Mouse (Mus musculus): ENCODE data around the gene Cbx2. TPM values are rescaled to one million over a fixed set of nuclear protein-coding genes. Genes with fewer than 3 reads are reported as not detected.

Cbx2 gene
- polyA plus RNA-seq, 1 experiment from 2014 or later, result 47.6 TPM

DNA sequence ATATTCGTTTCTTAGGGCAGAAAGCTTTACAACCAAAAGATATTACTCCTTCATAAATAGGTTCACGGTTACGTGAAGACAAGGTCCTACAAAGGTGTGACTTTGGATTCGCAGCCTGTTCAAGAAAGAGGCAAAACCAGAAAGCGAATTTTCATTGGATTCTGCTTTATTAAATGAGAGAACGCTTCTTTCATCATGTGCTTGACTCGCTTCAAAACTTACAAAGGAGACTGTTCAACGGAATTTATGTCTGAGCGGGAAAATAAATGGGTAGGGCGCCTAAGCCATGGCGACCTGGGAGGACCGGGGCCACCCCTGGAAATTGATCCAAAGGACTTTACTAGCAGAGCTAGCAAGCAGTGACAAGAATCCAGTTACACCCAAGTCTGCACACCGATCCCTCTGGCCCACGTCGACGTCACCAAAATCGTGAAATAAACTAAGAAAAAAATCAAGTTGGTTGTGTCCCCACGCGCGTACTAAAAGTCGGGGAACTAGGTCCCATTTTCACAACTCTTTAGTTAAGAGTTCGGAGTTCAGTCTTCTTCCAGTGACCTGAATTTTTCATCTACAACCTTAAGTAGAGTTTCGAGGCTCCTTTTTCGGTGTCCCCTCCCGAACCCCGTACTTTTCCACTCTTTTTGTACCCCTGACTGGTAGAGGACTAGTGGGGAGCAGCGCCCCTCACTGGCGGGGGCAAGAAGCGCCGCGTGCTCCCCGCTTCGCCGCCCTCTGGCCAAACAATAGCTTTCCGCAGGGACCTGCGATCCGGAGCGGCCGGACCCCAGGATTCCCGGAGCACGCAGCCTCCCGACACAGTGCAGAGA lies 481 bp upstream of the Cbx2 start:
- Histone ChIP-seq H3K4me1 (peaks cover 31% of the 10 kb centered on the region), H3K4me3 (peak overlapping the region; percentile 88), H3K4me2 (replicated peaks) (peak overlapping the region; percentile 86), H3K27me3 (replicated peaks) (no peaks in the 10 kb centered on the region; the same call in 1 of the 2 replicates), H3K27ac (peak overlapping the region; percentile 74; the same call in 1 of the 2 replicates), H3K9ac (peak overlapping the region; percentile 94), H3K9me3 (no peaks in the 10 kb centered on the region), H3K36me3 (peaks cover 19% of the 10 kb centered on the region)
- ATAC-seq (ENCODE audit: low FRiP score, low read depth), result no peak
- 4% methylated on average over 42 of the region's 42 CpGs for WGBS

DNA sequence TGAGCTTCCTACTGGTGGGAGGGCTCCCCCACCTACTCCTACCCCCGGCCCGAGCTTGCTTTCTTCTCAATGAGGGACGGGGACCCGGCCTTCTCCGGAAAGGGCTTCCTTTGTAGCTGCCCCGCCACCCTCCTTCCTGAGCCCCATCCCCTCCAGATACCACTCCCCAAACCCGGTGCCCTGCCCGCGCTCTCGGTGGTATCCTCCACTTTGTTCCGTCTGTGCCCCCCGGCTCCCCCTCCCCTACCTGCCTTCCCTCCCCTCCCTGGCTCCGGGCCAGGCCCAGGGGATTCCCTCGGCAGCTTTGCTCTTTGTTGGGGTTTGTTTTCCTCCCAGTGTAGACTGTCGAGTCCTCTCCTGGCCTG lies 836 bp downstream of the Cbx2 start:
- peak overlapping the region; percentile 74 for H3K27ac ChIP-seq
- H3K4me3 ChIP-seq, result peak overlapping the region; percentile 88
- ATAC-seq (ENCODE audit: low FRiP score, low read depth), result peak; percentile 22
- H3K4me1 ChIP-seq, result peaks cover 32% of the 10 kb centered on the region
- H3K4me2 ChIP-seq (replicated peaks), result peak overlapping the region; percentile 86
- H3K36me3 ChIP-seq, result peaks cover 32% of the 10 kb centered on the region
- WGBS, result 2% methylated on average over 15 of the region's 15 CpGs
- no peaks in the 10 kb centered on the region; the same call in 1 of the 2 replicates for H3K27me3 ChIP-seq (replicated peaks)
- no peaks in the 10 kb centered on the region for H3K9me3 ChIP-seq
- peak overlapping the region; percentile 94 for H3K9ac ChIP-seq

DNA sequence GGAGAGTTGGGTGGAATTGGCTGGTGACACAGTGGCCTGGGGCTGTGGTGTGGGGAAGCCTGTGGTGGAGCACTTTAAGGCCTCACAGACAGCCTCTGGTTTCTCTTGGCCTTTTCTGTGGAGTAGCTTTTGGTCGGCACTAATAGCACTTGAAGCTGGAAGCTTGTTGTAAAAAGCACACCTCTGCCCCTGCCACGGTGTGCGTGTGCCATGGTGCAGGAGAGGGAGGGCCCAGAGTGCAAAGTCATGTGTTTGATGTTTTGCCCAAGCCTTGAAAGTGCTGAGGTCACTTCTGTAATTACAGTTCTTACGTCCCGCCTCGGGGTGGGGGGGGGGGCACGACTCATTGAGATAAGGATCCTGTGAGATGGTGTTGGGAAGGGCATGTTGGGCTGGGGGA lies 1.5 kb downstream of the Cbx2 start:
- Histone ChIP-seq H3K27me3 (replicated peaks) (no peaks in the 10 kb centered on the region; the same call in 1 of the 2 replicates), H3K9me3 (no peaks in the 10 kb centered on the region), H3K9ac (peak overlapping the region; percentile 94), H3K36me3 (peaks cover 39% of the 10 kb centered on the region), H3K27ac (no peak overlapping the region), H3K4me1 (peaks cover 34% of the 10 kb centered on the region), H3K4me3 (peak overlapping the region; percentile 88), H3K4me2 (replicated peaks) (peak overlapping the region; percentile 86)
- WGBS, result 8% methylated on average over 7 of the region's 7 CpGs
- no peak for ATAC-seq (ENCODE audit: low FRiP score, low read depth)

DNA sequence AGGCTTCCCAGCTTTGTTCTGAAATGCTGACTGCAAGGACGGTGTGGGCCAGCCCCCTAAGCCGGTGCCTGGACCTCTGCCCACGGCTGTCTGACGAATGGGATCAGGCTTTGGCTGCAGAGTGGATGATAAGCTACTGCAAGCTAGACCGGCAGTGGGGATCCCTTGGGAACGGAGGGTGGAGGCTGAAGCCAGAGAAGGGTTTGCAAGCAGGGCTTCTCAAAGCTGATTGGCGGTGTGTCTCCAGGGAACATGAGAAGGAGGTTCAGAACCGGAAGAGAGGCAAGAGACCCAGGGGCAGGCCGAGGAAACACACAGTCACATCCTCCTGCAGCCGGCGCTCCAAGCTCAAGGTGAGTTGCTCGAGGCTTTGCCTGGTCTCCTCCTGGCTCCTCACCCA lies 3.4 kb downstream of the Cbx2 start:
- 72% methylated on average over 12 of the region's 12 CpGs for WGBS
- Histone ChIP-seq H3K27me3 (replicated peaks) (no peaks in the 10 kb centered on the region; the same call in 1 of the 2 replicates), H3K4me1 (peaks cover 34% of the 10 kb centered on the region), H3K27ac (no peak overlapping the region), H3K36me3 (peaks cover 57% of the 10 kb centered on the region), H3K4me2 (replicated peaks) (peak overlapping the region; percentile 86), H3K4me3 (no peak overlapping the region), H3K9ac (peak overlapping the region; percentile 39), H3K9me3 (no peaks in the 10 kb centered on the region)
- no peak for ATAC-seq (ENCODE audit: low FRiP score, low read depth)

DNA sequence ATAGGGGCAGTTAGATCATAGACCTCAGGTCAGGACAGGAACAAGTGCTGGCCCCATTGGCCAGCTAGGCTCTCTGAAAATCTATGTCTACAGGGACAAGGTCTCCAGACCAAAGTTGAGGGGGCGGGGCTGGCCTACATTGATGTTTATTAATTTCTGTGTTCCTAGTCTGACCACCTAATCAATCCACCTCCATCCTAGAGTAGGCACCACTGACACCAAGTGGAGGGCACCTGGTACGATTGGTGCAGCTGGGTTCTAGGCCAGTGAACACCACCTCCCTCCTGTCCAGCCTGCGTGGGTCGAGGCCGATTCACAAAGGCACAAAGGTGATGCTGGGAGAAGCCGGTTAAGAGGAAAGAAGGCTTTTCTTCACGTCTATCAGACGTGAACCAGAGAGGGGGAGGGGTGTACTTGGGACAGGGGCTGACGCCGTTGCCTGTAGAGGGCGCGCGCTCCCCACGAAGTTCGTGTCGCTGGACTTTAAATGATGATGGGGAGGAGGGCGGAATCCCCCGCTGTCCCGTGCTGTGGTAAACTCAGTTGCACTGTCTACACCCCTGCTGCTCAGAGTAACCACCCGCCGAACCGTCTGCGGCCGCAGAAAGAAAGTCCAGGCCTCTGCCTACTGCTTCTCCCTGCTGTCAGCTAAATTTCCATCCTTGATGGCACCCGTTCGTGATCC lies 11.3 kb downstream of the Cbx2 start:
- H3K27ac ChIP-seq, result no peak overlapping the region
- H3K27me3 ChIP-seq (replicated peaks), result peaks cover 42% of the 10 kb centered on the region
- peaks cover 47% of the 10 kb centered on the region for H3K4me1 ChIP-seq
- WGBS, result 1% methylated on average over 26 of the region's 26 CpGs
- H3K4me3 ChIP-seq, result no peak overlapping the region
- peak; percentile 18; the same call in 1 of the 2 replicates for ATAC-seq (ENCODE audit: low FRiP score, low read depth)
- H3K9me3 ChIP-seq, result no peaks in the 10 kb centered on the region
- H3K4me2 ChIP-seq (replicated peaks), result peak overlapping the region; percentile 53
- no peak overlapping the region for H3K9ac ChIP-seq
- H3K36me3 ChIP-seq, result peaks cover 26% of the 10 kb centered on the region

DNA sequence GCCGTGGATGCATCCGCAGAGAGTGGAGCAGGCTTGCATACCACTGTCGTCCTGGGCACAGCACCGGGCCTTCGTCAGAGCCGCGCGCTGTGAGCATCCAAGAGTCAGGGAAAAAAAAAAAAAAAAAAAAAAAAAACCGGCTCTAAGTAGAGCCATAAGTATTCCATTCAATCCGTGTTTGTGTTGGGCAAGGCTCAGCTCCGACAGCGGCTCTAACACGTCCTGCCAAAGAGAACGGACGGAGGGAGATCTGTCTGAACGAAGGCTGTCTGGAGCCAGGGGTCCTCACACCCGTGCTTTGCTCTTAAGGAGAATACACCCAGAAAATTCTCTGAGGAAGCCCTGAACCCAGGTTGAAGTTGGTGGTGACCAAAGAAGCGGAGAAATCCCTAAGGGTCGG lies 11.9 kb downstream of the Cbx2 start:
- Histone ChIP-seq H3K9me3 (no peaks in the 10 kb centered on the region), H3K36me3 (peaks cover 25% of the 10 kb centered on the region), H3K27ac (no peak overlapping the region), H3K9ac (no peak overlapping the region), H3K4me3 (no peak overlapping the region; the same call in 1 of the 2 replicates), H3K27me3 (replicated peaks) (peaks cover 48% of the 10 kb centered on the region), H3K4me1 (peaks cover 53% of the 10 kb centered on the region), H3K4me2 (replicated peaks) (peak overlapping the region; percentile 53)
- no peak for ATAC-seq (ENCODE audit: low FRiP score, low read depth)
- WGBS, result 1% methylated on average over 19 of the region's 19 CpGs

DNA sequence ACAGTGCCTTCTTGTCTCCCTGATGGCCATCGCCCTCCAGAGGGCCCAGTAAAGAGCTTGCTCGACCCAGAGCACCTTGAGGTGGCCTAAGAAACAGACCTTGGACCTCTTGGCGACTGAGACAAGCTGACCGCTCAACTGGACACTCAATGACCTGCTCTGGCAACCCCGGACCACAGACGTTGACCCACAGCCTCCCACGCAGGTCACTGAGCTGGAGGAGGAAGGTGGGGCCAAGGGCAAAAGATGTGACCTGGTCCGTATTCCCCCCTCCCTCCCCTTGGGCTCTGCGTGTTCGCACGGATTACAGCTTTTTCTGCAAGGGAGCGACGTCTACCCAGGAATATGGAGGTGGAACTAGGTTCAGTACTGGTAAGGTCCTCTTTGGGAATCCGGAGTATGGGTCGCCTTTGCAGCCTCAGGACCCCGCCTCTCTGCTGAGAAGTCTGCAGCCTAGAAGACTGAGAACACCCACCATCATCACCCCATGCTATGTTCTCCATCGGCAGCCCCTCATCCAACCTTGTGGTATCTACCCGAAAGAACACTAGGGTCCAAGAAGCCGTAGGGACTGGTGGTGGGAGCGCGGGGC lies 12.4 kb downstream of the Cbx2 start:
- under 1% methylated on average over 21 of the region's 21 CpGs for WGBS
- no peaks in the 10 kb centered on the region for H3K9me3 ChIP-seq
- ATAC-seq (ENCODE audit: low FRiP score, low read depth), result no peak
- peaks cover 59% of the 10 kb centered on the region for H3K4me1 ChIP-seq
- peaks cover 20% of the 10 kb centered on the region for H3K36me3 ChIP-seq
- H3K4me3 ChIP-seq, result peak overlapping the region; percentile 0; the same call in 1 of the 2 replicates
- peaks cover 50% of the 10 kb centered on the region for H3K27me3 ChIP-seq (replicated peaks)
- H3K27ac ChIP-seq, result no peak overlapping the region
- no peak overlapping the region for H3K9ac ChIP-seq
- H3K4me2 ChIP-seq (replicated peaks), result peak overlapping the region; percentile 21; the same call in 1 of the 2 replicates

DNA sequence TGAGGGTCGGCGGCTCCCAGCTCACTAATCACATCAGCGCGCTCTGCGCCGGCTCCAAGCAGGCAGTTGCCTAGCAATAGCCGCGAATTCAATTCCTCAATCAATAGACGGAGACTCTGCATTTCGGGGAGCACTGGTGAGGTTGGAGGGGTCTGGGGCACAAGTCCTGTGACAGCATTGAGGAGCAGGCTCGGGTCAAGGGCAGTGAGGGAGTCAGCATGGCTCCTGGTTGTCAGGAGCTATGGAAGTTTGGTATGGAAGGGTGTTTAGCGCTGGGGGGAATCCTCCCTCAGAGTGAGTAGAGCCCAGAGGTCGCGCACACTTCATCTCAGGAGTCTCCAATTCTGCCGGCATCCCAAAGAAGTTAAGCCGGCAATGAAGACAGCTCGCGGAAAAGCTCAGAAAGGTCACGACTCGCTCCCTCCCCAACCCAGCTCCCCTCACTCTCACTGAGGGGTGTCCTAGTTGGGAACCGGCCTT lies 13.0 kb downstream of the Cbx2 start:
- H3K27ac ChIP-seq, result no peak overlapping the region
- peaks cover 62% of the 10 kb centered on the region for H3K4me1 ChIP-seq
- H3K4me3 ChIP-seq, result 0 out of 2 replicates have a peak overlapping the region, but pooled peaks have one; percentile 0
- no peak overlapping the region for H3K9ac ChIP-seq
- peaks cover 50% of the 10 kb centered on the region for H3K27me3 ChIP-seq (replicated peaks)
- H3K9me3 ChIP-seq, result no peaks in the 10 kb centered on the region
- no peak for ATAC-seq (ENCODE audit: low FRiP score, low read depth)
- under 1% methylated on average over 21 of the region's 21 CpGs for WGBS
- peaks cover 14% of the 10 kb centered on the region for H3K36me3 ChIP-seq
- H3K4me2 ChIP-seq (replicated peaks), result peak overlapping the region; percentile 21; the same call in 1 of the 2 replicates

DNA sequence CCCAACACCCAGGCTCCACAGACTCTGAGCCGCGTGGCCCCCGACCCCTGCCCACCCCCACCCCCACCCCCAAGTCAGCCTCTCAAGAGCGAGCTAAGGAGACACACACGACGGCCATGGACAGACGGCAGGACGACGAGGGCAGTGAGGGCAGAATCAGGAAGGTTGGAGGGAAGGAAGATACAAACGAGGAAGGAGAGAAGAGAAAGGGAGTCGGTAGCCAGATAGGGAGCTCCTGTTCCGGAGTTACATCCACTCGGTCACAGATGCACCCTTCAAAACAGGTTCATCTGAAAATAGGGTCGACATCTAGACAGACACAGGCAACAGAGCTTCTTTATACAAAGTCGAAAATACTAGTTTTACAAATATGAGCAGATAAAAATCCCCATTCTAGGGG lies 13.7 kb downstream of the Cbx2 start:
- ATAC-seq (ENCODE audit: low FRiP score, low read depth), result no peak
- peak overlapping the region; percentile 83 for H3K4me2 ChIP-seq (replicated peaks)
- H3K4me1 ChIP-seq, result peaks cover 66% of the 10 kb centered on the region
- peaks cover 11% of the 10 kb centered on the region; the same call in 1 of the 2 replicates for H3K36me3 ChIP-seq
- no peak overlapping the region for H3K9ac ChIP-seq
- H3K27me3 ChIP-seq (replicated peaks), result peaks cover 50% of the 10 kb centered on the region
- 1% methylated on average over 15 of the region's 15 CpGs for WGBS
- H3K4me3 ChIP-seq, result no peak overlapping the region
- no peak overlapping the region for H3K27ac ChIP-seq
- no peaks in the 10 kb centered on the region for H3K9me3 ChIP-seq

DNA sequence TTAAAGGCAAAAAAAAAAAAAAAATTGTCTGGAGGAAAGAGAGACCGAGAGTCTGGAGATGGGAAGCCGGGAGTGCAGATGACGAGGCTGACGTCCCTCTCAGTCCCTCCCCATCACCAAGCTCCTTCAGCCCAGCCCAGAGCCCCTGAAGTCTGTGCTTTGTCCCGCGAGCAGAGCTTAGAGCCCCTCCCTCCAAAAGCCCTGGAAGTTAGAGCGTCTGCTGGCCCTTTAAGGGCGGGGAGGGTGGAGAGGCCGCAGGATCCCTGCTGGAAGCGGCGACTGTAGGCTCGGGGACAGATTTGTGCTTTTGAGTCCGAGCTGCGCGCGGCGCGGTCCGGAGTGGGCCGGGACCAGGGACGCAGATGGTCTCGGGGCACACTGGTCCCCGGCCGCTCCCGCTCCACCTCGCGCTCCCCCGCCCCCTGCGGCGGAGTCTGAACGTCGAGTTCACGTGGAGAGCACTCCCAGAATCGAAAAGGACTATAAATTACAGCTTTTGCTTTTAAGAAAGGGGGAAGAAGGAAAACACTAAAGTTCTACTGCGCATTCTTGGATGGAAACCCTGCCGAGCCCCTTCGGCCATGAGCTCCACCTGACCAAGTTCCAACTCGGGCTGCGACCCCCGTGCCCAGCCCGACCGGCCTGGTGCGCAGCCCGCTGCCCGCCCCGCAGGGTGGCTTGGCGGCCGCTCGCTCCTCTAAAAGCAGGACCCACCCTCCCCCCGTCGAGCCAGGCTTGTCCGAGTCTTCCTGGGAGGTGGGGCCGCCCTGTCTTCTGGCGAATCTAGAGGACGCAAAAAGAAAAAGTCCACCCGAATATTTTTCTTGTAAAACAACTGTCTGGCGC lies 14.4 kb downstream of the Cbx2 start:
- Histone ChIP-seq H3K4me3 (peak overlapping the region; percentile 40), H3K9me3 (no peaks in the 10 kb centered on the region), H3K4me2 (replicated peaks) (peak overlapping the region; percentile 83), H3K9ac (peak overlapping the region; percentile 62), H3K27me3 (replicated peaks) (peaks cover 57% of the 10 kb centered on the region), H3K36me3 (peaks cover 11% of the 10 kb centered on the region; the same call in 1 of the 2 replicates), H3K27ac (no peak overlapping the region), H3K4me1 (peaks cover 73% of the 10 kb centered on the region)
- under 1% methylated on average over 57 of the region's 57 CpGs for WGBS
- no peak for ATAC-seq (ENCODE audit: low FRiP score, low read depth)

DNA sequence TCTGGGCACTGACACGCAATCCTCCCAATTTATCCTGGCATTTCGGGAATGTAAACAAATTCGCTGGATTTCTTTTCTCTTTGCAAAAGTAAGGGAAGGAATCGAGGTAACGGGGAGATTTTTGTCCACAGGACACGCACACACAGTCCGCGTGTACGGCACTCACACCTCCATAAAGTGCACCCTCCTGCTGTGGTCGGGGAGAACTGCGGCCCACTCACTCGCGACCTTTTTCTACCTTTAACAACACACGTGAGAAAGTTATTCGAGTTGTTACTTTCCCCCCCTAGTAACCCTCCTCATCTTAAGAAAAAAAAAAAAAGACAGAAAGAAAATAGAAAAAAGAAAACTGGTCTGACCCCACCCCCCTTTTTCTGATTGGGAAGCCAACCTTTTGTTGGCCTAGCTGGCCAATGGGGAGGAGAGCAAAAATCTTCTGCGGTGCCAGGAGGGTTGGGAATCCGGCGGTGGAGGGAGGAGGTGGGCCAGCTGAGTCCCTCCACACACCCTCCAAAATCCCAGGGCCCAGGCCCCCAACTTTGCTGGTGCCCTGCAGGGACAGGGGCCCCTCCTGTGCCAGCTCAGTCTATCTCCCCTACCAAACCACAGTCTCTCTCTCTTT lies 15.1 kb downstream of the Cbx2 start:
- Histone ChIP-seq H3K9me3 (no peaks in the 10 kb centered on the region), H3K4me3 (peak overlapping the region; percentile 40), H3K27ac (no peak overlapping the region), H3K4me2 (replicated peaks) (peak overlapping the region; percentile 83), H3K4me1 (peaks cover 79% of the 10 kb centered on the region), H3K36me3 (peaks cover 11% of the 10 kb centered on the region; the same call in 1 of the 2 replicates), H3K27me3 (replicated peaks) (peaks cover 64% of the 10 kb centered on the region), H3K9ac (no peak overlapping the region)
- 3% methylated on average over 18 of the region's 18 CpGs for WGBS
- ATAC-seq (ENCODE audit: low FRiP score, low read depth), result no peak
